Mouse (Mus musculus) CH12.LX (cell line): ENCODE measurements around the gene Atxn2l.

Experiments
- CHD2 ChIP-seq: IDR thresholded peaks from 2 replicates; pipeline ENCODE4 v1.6.1; 2011; ENCODE audit warnings: low read length, improper control_type of control experiment
- CTCF ChIP-seq, 2 experiments: IDR thresholded peaks in 1 of 2; conservative IDR thresholded peaks in 1 of 2; 2 replicates each; pipeline ENCODE4 v1.5.1; 2011 to 2012; ENCODE audit warnings: low read depth in 2 of 2, low read length in 2 of 2, improper control_type of control experiment in 1 of 2, inconsistent platforms in 1 of 2, mild to moderate bottlenecking in 1 of 2, moderate library complexity in 1 of 2
- E2F4 ChIP-seq: IDR thresholded peaks from 2 replicates; pipeline ENCODE4 v1.6.1; 2011; ENCODE audit warnings: low read depth, low read length, improper control_type of control experiment; ENCODE audit not compliant: insufficient replicate concordance
- ELF1 ChIP-seq: IDR thresholded peaks from 2 replicates; pipeline ENCODE4 v1.6.1; 2014; ENCODE audit warnings: low read depth, mild to moderate bottlenecking, inconsistent platforms, low read length, improper control_type of control experiment
- EP300 ChIP-seq: IDR thresholded peaks from 2 replicates; pipeline ENCODE4 v1.6.1; 2011; ENCODE audit warnings: low read length, improper control_type of control experiment
- HCFC1 ChIP-seq: IDR thresholded peaks from 2 replicates; pipeline ENCODE4 v1.6.1; 2012; ENCODE audit warnings: low read depth, mild to moderate bottlenecking, inconsistent platforms, low read length, improper control_type of control experiment
- JUND ChIP-seq: conservative IDR thresholded peaks from 2 replicates; pipeline ENCODE4 v1.6.1; 2011; ENCODE audit warnings: low read depth, low read length, improper control_type of control experiment
- NRF1 ChIP-seq: IDR thresholded peaks from 2 replicates; pipeline ENCODE4 v1.6.1; 2014; ENCODE audit warnings: low read depth, mild to moderate bottlenecking, inconsistent platforms, low read length, improper control_type of control experiment, moderate library complexity
- POLR2A ChIP-seq: IDR thresholded peaks from 2 replicates; pipeline ENCODE4 v1.6.1; 2011; ENCODE audit warnings: low read depth, mild to moderate bottlenecking, improper control_type of control experiment, low read length
- POLR2AphosphoS2 ChIP-seq: IDR thresholded peaks from 2 replicates; pipeline ENCODE4 v1.6.1; 2011; ENCODE audit warnings: low read depth, low read length, improper control_type of control experiment
- RAD21 ChIP-seq: IDR thresholded peaks from 2 replicates; pipeline ENCODE4 v1.6.1; 2011; ENCODE audit warnings: low read depth, mild to moderate bottlenecking, low read length, improper control_type of control experiment, moderate library complexity
- TBP ChIP-seq: conservative IDR thresholded peaks from 2 replicates; pipeline ENCODE4 v1.6.1; 2011; ENCODE audit warnings: low read depth, low read length, improper control_type of control experiment
- ZC3H11A ChIP-seq: IDR thresholded peaks from 2 replicates; pipeline ENCODE4 v1.6.1; 2012; ENCODE audit warnings: low read depth, mild to moderate bottlenecking, inconsistent platforms, low read length, improper control_type of control experiment
- ZNF384 ChIP-seq: IDR thresholded peaks from 2 replicates; pipeline ENCODE4 v1.6.1; 2012; ENCODE audit warnings: low read depth, low read length, improper control_type of control experiment, inconsistent platforms

GRCm38 (mm10) chr7:126502751-126503150 is 486 bp downstream of the Atxn2l start:
- TF ChIP-seq CTCF (conservative IDR thresholded peaks at IDR 0.05 in 1 of 2, IDR thresholded peaks at IDR 0.05 in 1 of 2; ENCODE audit: low read depth in 2 of 2, low read length in 2 of 2) (no peak), CHD2 (no peak), RAD21 (no peak), POLR2AphosphoS2 (no peak; the same call in 1 of the 2 replicates), NRF1 (no peak), TBP (no peak), HCFC1 (no peak), JUND (no peak), ZC3H11A (no peak), ZNF384 (no peak), E2F4 (no peak), POLR2A (no peak), ELF1 (no peak), EP300 (no peak)
